Mouse (Mus musculus) hindbrain, embryonic 13.5 days (tissue): ENCODE measurements around the gene Tnfsfm13. TPM values are rescaled to one million over a fixed set of nuclear protein-coding genes. Genes with fewer than 3 reads are reported as not detected.
A peak's percentile ranks its signal among the peaks of the same experiment; 100 is the strongest.
"Not testable (repeated sequence)": the region's sequence is repeated elsewhere in the genome, so short reads cannot be mapped to it uniquely, and the experiment has no call there.

ENCODE experiments used
- ATAC-seq: fragments of 200-750 bp; cut with Nextera tagmentation; 2 replicates; pipeline ENCODE4 v1.8.0; 2017; ENCODE audit warnings: moderate TSS enrichment; ENCODE audit not compliant: low FRiP score
- H3K27ac ChIP-seq: fragments of 300-500 bp; sonication (generic); 2 replicates; pipeline ENCODE4 v1.5.1; 2015; ENCODE audit warnings: inconsistent platforms, mild to moderate bottlenecking, moderate library complexity
- H3K27me3 ChIP-seq: fragments of 300-500 bp; sonication (generic); 2 replicates; pipeline ENCODE4 v1.6.1; 2015; ENCODE audit warnings: mild to moderate bottlenecking, inconsistent platforms
- H3K36me3 ChIP-seq: fragments of 300-500 bp; sonication (generic); 2 replicates; pipeline ENCODE4 v1.6.1; 2015; ENCODE audit warnings: mild to moderate bottlenecking, inconsistent platforms
- H3K4me1 ChIP-seq: fragments of 300-500 bp; sonication (generic); replicated peaks from 2 replicates; pipeline ENCODE4 v1.6.1; 2015; ENCODE audit warnings: inconsistent platforms
- H3K4me2 ChIP-seq: fragments of 300-500 bp; sonication (generic); 2 replicates; pipeline ENCODE4 v1.6.1; 2015; ENCODE audit warnings: inconsistent platforms, mild to moderate bottlenecking, moderate library complexity
- H3K4me3 ChIP-seq: fragments of 300-500 bp; sonication (generic); 2 replicates; pipeline ENCODE4 v1.5.1; 2015; ENCODE audit warnings: mild to moderate bottlenecking, inconsistent platforms
- H3K9ac ChIP-seq: fragments of 300-500 bp; sonication (generic); 2 replicates; pipeline ENCODE4 v1.6.1; 2015; ENCODE audit warnings: mild to moderate bottlenecking, inconsistent platforms
- H3K9me3 ChIP-seq: fragments of 300-500 bp; sonication (generic); 2 replicates; pipeline ENCODE4 v1.6.1; 2016; ENCODE audit warnings: inconsistent platforms
- WGBS: fragments of 180-500 bp; shearing (Covaris S2); methylation state at CpG from one replicate; pipeline ENCODE4 v1.1.7; 2015; 5-methylcytosine and 5-hydroxymethylcytosine counted together
- polyA plus RNA-seq: library from polyadenylated mRNA; unstranded; fragments of >200 nt; fragmentation: Nextera tagmentation; extraction: Ambion mirVana; gene quantifications from 2 replicates; pipeline ENCODE4 v1.2.1, GENCODE M21; 2015

Tnfsfm13 gene
- 0.98 and 1.2 TPM in 2 replicates for polyA plus RNA-seq

DNA sequence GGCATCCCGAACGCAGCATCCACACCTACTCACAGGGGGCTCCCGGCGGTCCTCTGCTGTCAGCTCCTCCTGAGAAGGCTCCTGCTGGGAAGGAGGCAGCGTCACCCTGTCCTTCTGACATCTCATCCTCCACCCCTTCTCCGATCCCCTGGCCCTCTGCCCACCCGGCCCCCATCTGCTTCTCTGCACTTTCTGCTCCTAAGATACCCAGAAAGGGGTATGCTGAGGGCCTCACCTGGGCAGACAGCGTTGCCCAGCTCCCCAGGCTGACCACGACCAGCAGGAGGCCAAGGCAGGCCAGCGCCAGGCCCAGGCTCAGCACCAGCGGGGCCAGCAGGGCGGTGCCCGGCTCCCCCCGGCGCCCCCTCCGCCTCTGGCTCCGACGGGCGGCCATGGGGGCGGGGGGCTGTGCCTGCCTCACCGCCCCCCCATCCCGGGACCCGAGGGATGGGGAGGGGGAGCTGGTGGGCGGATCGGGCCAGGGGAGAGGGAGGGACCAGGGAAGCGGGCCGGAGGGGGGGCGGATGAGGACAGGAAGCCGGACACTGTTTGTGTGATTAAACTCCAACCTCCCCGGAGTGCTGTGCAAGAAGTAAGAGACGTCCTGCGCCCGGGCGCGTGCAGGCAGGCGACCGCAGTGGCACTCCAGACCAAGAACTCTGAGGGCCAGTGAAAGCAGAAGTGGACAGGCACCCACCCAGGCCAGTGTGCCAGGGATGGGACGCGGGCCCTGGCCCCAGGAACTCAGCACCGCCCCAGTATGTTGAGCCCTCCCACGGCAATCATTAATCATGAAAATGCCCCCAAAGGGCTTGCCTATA is at the start of gene Tnfsfm13, which contains the start of gene Tnfsf12:
Gene Tnfsfm13 (minus strand): TSS at position 738 of the 821 bp plus-strand sequence.
Gene Tnfsf12 (minus strand): TSS at position 489 of the 821 bp plus-strand sequence.
- 0 out of 2 replicates have a peak, but pooled peaks have one; percentile 28 for ATAC-seq
- H3K4me3 ChIP-seq: peak within 1 kb of the TSS; percentile 49
- H3K4me1 ChIP-seq: peaks cover 11% of the 10 kb centered on the region
- H3K4me2 ChIP-seq: peak within 1 kb of the TSS; percentile 84
- H3K9ac ChIP-seq: peak within 1 kb of the TSS; percentile 84
- peak within 1 kb of the TSS; percentile 52; the same call in 1 of the 2 replicates for H3K27ac ChIP-seq
- WGBS: 2% methylated on average over 25 of the region's 41 CpGs
- no peaks in the 10 kb centered on the region for H3K9me3 ChIP-seq
- H3K36me3 ChIP-seq: no peaks in the 10 kb centered on the region
- H3K27me3 ChIP-seq: no peaks in the 10 kb centered on the region

DNA sequence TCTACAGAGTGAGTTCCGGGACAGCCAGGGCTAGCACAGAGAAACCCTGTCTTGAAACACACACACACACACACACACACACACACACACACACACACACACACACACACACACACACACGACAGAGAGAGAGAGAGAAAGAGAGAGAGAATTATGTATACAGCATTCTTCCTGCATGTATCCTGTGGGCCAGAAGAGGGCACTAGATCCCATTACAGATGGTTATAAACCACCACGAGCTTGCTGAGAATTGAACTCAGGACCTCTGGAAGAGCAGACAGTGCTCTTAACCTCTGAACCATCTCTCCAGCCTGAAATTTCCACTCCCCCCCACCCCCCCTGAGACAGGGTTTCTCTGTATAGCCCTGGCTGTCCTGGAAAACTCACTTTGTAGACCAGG is 35.5 kb upstream of the Tnfsfm13 start:
- WGBS: 69% methylated on average over 1 of the region's 3 CpGs
- peaks cover 34% of the 10 kb centered on the region for H3K36me3 ChIP-seq
- ATAC-seq, H3K27me3 ChIP-seq, H3K4me3 ChIP-seq, H3K4me2 ChIP-seq, H3K9ac ChIP-seq, H3K27ac ChIP-seq, H3K4me1 ChIP-seq, H3K9me3 ChIP-seq: not testable (repeated sequence)

DNA sequence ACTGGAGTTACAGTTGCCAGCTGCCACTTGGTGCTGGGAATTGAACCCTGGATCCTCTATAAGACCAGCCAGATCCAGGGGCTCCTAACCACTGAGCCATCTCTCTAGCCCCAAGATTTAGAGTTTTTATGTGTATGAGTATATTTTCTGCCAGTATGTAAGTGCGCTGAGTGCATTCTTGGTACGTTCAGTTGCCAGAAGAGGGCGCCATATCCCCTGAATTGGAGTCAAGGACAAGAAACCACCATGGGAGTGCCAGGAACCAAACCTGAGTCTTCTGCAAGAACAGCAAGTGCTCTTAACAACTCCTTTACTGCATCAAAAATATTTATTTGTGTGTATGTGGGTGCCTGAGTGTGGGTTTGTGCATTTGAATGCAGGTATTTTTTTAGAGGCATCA is 33.2 kb upstream of the Tnfsfm13 start:
- 0 out of 2 replicates have a peak, but pooled peaks cover 5% of the 10 kb centered on the region for H3K9me3 ChIP-seq
- no peak overlapping the region for H3K4me2 ChIP-seq
- peaks cover 10% of the 10 kb centered on the region for H3K36me3 ChIP-seq
- H3K9ac ChIP-seq: no peak overlapping the region
- ATAC-seq: no peak
- no peak overlapping the region for H3K4me3 ChIP-seq
- no peaks in the 10 kb centered on the region for H3K4me1 ChIP-seq
- H3K27me3 ChIP-seq: no peaks in the 10 kb centered on the region
- H3K27ac ChIP-seq: no peak overlapping the region
- WGBS: 14% methylated on average over 3 of the region's 3 CpGs

DNA sequence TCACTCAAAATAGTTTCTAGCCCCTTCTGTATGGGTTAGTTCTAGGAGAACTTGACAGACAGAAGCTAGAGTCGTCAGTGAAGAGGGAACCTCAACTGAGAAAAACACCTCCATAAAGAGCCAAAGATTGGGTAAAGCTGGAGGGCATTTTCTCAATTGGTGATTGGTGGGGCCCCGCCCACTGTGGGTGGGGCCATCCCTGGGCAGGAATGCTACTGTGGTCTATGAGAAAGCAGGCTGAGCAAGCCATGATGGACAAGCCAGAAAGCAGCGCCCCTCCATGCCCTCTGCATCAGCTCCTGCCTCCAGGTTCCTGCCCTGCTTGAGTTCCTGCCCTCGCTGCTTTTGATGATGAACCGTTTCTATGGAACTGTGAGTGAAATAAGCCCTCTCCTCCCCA is 30.1 kb upstream of the Tnfsfm13 start:
- Histone ChIP-seq H3K9me3 (0 out of 2 replicates have a peak, but pooled peaks cover 5% of the 10 kb centered on the region), H3K27me3 (no peaks in the 10 kb centered on the region), H3K9ac (no peak overlapping the region), H3K36me3 (no peaks in the 10 kb centered on the region), H3K4me3 (no peak overlapping the region), H3K4me1 (no peaks in the 10 kb centered on the region), H3K27ac (no peak overlapping the region), H3K4me2 (no peak overlapping the region)
- no peak for ATAC-seq
- 38% methylated on average over 5 of the region's 5 CpGs for WGBS

DNA sequence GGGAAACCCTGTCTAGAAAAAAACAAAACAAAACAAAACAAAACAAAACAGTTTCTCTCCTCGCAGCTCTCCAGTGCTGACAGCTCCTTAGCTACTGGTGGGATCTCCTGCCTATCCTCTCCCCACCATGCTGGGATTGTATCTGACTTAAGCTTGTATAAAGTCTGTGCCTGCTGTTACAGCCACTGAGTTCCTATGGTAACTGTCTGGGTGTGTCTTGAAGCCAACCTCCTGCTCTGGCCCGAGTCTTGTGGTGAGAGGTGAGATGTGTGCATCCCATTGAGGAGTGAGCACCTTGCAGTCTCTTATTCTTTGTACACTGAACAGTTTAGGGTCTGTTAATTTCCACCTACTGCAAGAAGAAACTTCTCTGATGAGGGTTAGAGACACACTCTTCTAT is 27.2 kb upstream of the Tnfsfm13 start:
- Histone ChIP-seq H3K9me3 (no peaks in the 10 kb centered on the region), H3K4me3 (no peak overlapping the region), H3K27me3 (no peaks in the 10 kb centered on the region), H3K4me2 (no peak overlapping the region), H3K27ac (no peak overlapping the region), H3K36me3 (no peaks in the 10 kb centered on the region), H3K9ac (no peak overlapping the region), H3K4me1 (no peaks in the 10 kb centered on the region)
- ATAC-seq: no peak
- 52% methylated on average over 2 of the region's 2 CpGs for WGBS

DNA sequence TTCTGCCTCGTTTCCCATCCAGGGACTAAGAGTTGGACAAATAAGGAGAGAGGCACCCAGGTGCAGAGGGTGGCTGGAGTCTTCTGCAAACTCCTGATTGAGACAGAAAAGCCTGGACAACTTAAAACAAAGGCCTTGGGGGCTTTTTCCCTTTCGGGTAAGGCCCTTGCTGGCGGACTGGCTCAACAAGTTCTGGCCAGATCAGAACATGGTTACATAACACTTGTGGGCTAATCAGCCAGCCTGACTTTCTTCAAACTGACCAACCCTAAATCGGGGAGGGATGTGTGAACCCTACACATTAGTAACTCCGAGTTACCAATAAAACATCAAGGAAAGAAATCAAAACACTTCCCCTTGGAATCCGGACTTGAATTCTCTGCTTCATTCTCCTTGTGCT is 25.0 kb upstream of the Tnfsfm13 start:
- no peak overlapping the region for H3K27ac ChIP-seq
- H3K4me1 ChIP-seq: 0 out of 2 replicates have a peak, but pooled peaks cover 2% of the 10 kb centered on the region
- no peak overlapping the region for H3K9ac ChIP-seq
- no peaks in the 10 kb centered on the region for H3K9me3 ChIP-seq
- H3K36me3 ChIP-seq: no peaks in the 10 kb centered on the region
- no peak for ATAC-seq
- WGBS: 82% methylated on average over 6 of the region's 6 CpGs
- H3K4me2 ChIP-seq: no peak overlapping the region
- H3K27me3 ChIP-seq: no peaks in the 10 kb centered on the region
- no peak overlapping the region for H3K4me3 ChIP-seq

DNA sequence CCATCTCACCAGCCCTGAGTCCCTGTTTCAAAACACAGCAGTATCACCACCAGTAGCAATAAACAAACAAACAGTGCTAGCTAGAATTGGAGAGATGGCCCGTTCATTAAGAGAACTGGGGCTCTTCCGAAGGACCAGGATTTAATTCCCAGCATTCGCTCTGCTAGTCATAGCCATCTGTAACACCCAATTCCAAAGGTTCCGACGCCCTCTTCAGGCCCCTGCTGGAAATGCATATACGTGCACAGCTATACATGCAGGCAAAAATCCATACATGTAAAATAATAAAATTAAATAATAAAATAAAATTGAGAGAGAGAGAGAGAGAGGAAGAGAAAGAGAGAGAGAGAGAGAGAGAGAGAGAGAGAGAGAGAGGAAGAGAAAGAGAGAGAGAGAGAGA is 23.5 kb upstream of the Tnfsfm13 start:
- Histone ChIP-seq H3K27me3 (no peaks in the 10 kb centered on the region), H3K4me1 (0 out of 2 replicates have a peak, but pooled peaks cover 3% of the 10 kb centered on the region), H3K9ac (no peak overlapping the region), H3K36me3 (no peaks in the 10 kb centered on the region), H3K4me3 (no peak overlapping the region), H3K27ac (no peak overlapping the region), H3K9me3 (no peaks in the 10 kb centered on the region), H3K4me2 (no peak overlapping the region)
- WGBS: 74% methylated on average over 6 of the region's 6 CpGs
- ATAC-seq: no peak

DNA sequence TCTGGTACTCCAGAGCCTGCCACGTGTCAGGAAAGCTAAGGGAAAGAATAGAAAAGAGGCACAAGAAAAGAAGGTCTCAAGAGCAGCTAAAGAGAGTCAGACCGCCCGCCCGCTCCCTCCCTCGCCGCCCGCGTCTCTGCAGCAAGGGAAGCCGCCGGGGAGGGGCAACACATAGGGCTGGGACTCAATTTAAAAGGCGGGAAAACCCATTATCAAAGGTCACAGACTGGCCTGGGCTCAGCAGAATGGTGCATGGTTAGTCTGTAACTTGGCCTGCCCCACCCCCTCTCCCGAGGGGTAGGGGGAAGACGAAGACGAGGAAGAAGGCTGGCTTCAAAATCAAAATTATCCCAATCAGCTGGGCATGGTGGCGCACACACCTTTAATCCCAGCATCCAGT is 22.8 kb upstream of the Tnfsfm13 start:
- no peaks in the 10 kb centered on the region for H3K27me3 ChIP-seq
- 0 out of 2 replicates have a peak, but pooled peaks cover 3% of the 10 kb centered on the region for H3K4me1 ChIP-seq
- 24% methylated on average over 15 of the region's 15 CpGs for WGBS
- H3K4me2 ChIP-seq: no peak overlapping the region
- H3K36me3 ChIP-seq: no peaks in the 10 kb centered on the region
- H3K9me3 ChIP-seq: no peaks in the 10 kb centered on the region
- peak overlapping the region; percentile 36; the same call in 1 of the 2 replicates for H3K9ac ChIP-seq
- H3K27ac ChIP-seq: no peak overlapping the region
- H3K4me3 ChIP-seq: no peak overlapping the region
- ATAC-seq: no peak

DNA sequence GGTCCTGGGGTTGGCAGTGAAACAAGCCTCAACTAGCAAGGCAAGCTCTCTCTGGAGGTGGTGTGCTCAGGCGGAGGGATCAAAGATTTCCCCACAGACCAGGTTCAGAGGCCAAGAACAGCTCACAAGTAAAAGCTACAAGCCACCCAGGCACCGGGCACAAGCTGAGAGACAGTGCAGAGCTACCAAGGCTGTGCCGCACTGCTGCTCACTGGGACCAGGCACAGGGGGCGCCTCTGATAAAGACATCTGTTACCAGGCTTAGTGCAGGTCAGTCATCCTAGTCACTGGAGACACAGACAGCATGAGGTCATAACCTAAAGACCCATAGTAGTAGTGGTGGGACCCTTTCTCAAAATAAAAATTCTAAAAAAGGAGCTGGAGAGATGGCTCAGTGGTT is 21.1 kb upstream of the Tnfsfm13 start:
- no peaks in the 10 kb centered on the region for H3K27me3 ChIP-seq
- H3K4me1 ChIP-seq: 0 out of 2 replicates have a peak, but pooled peaks cover 3% of the 10 kb centered on the region
- no peak overlapping the region for H3K9ac ChIP-seq
- H3K9me3 ChIP-seq: no peaks in the 10 kb centered on the region
- ATAC-seq: no peak
- H3K36me3 ChIP-seq: no peaks in the 10 kb centered on the region
- H3K4me2 ChIP-seq: no peak overlapping the region
- 71% methylated on average over 4 of the region's 4 CpGs for WGBS
- H3K4me3 ChIP-seq: no peak overlapping the region
- no peak overlapping the region for H3K27ac ChIP-seq

DNA sequence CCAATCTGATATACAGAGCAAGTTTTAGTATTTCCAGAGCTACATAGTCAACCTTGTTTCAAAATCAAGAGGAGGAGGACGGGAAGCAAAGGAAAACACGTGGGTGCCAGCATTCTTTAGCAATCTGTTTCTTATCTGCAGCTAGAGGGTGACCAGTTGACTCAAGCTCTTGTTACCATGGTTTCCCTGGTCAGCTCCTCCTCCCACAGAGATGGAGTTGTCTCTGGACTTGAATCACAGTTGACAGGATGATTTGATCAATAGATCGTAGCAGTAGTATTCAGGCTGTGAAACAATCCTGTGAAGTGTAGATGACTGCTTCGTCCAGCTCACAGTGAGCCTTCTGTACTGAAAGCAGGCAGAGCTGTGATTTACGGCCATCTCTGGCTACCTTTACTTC is 20.0 kb upstream of the Tnfsfm13 start:
- H3K4me2 ChIP-seq: no peak overlapping the region

DNA sequence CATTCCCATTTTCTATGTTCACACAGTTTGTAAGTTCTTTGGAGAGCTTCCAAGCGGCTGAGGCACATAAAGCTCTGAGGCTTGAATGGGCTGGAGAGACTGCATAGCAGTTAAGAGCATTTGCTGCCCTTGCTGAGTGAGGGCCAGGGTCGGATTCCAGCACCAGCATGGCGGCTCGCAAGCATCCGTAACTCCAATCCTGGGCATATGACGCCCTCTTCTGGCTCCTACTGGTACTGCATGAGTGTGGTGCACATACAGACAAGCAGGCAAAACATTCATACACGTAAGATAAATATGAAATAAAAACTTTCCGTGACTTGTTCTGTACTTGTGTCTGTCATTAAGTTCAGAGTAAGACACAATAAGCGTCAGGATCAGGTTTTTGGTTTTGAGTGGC is 19.6 kb upstream of the Tnfsfm13 start:
- Histone ChIP-seq H3K27ac (no peak overlapping the region), H3K4me3 (no peak overlapping the region), H3K4me1 (0 out of 2 replicates have a peak, but pooled peaks cover 3% of the 10 kb centered on the region), H3K27me3 (no peaks in the 10 kb centered on the region), H3K9ac (no peak overlapping the region), H3K4me2 (no peak overlapping the region), H3K9me3 (no peaks in the 10 kb centered on the region), H3K36me3 (no peaks in the 10 kb centered on the region)
- WGBS: 60% methylated on average over 9 of the region's 9 CpGs
- ATAC-seq: no peak

More for the DNA sequence above, 20.0 kb upstream of the Tnfsfm13 start:
- Histone ChIP-seq H3K4me3 (no peak overlapping the region), H3K27ac (no peak overlapping the region), H3K4me1 (0 out of 2 replicates have a peak, but pooled peaks cover 3% of the 10 kb centered on the region), H3K36me3 (no peaks in the 10 kb centered on the region), H3K9ac (no peak overlapping the region), H3K27me3 (no peaks in the 10 kb centered on the region), H3K9me3 (no peaks in the 10 kb centered on the region)
- no peak for ATAC-seq
- 17% methylated on average over 5 of the region's 5 CpGs for WGBS

DNA sequence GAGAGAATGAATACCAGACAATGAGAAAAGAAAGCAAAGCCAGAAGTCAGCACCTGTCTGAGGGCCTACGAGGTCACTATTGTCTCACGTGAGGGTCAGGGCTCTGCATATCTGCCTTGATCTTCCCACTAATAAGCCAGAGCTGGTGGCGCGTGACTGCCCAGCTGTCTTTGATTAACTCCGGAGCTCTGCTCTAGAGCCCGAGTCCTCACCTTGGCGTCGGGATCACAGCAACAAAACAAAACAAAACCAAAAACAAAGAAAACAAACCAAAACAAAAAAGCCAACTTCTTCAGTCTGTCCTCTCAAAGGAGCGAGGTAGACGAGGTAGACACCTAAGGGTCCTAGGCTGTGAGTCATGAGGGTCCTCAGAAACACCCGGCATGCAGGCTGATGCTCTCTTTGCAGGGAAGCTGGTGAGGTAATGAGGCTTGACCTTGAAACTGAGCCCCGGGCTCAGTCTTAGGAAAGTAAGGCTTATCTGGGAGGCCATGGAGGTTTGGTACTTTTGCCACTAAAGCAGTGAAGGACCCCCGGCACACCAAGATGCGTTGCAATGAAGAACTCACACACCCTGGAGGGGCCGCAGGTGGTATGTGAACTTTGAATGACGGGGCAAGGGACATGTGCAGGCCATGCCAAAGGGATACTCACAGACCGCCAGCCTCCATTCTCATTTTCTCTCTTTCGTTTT is 18.9 kb upstream of the Tnfsfm13 start:
- H3K9me3 ChIP-seq: no peaks in the 10 kb centered on the region
- H3K4me3 ChIP-seq: no peak overlapping the region
- ATAC-seq: no peak
- no peaks in the 10 kb centered on the region for H3K27me3 ChIP-seq
- 70% methylated on average over 18 of the region's 18 CpGs for WGBS
- H3K36me3 ChIP-seq: no peaks in the 10 kb centered on the region
- no peak overlapping the region for H3K9ac ChIP-seq
- H3K4me1 ChIP-seq: 0 out of 2 replicates have a peak, but pooled peaks cover 5% of the 10 kb centered on the region
- H3K27ac ChIP-seq: no peak overlapping the region
- no peak overlapping the region for H3K4me2 ChIP-seq
